Comparison of ENCODE assay signal across 8 mouse cellular contexts in the genomic region with DNA sequence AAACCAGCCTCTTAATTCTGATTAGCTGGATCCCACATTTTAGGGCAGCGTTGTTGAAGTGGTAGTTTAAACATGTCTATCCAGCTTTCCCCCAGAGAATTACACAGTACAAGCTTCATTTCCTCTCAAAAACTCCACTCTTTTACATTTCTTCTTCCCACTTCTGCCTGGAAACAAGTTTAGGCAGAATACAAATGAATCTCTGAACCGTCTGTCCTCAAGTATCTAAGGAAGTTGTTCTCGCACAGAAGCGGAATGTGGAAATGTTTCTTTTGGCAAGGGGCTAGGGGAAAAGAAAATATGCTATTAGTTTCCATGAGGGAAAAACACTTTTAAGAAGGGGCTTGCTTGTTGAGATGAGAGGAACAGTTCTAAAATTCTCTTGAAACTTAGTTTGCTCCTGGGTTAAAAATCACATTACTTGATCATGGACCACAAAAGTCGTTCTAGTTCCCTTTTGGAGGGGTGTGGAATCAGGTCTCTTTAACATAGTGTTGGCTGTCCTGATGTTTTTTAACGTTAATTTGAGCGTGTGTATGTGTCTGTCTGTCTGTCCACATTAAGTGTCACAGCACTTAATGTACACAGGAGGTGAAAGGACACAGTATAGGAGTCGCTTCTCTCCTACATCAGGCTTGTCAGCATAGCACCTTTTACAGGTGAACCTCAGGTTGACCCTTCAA. TPM values are rescaled to one million over a fixed set of nuclear protein-coding genes. Genes with fewer than 3 reads are reported as not detected.
DNase-seq lines count a peak whose midpoint lies in the region; ATAC-seq and TF ChIP-seq lines count a peak whose summit lies in the region.

No protein-coding gene starts in this region.

- H3K27me3 ChIP-seq in thymus, adult 2 months (ENCODE audit: control insufficient read depth, insufficient read depth, low read length): no peaks in the 10 kb centered on the region
- H3K27me3 ChIP-seq in heart, embryonic 13.5 days (replicated peaks): no peaks in the 10 kb centered on the region
- no peaks in the 10 kb centered on the region for H3K27me3 ChIP-seq in liver, embryonic 14.5 days (ENCODE audit: control insufficient read depth, insufficient read depth, low read length)
- H3K27me3 ChIP-seq in stomach, postnatal 0 days (ENCODE audit: control insufficient read depth, insufficient read depth, low read length): no peaks in the 10 kb centered on the region

- peaks cover 3% of the 10 kb centered on the region; the same call in 1 of the 2 replicates for H3K4me1 ChIP-seq in thymus, adult 2 months (replicated peaks; ENCODE audit: control insufficient read depth, insufficient read depth, low read length)
- H3K4me1 ChIP-seq in heart, embryonic 13.5 days: peaks cover 19% of the 10 kb centered on the region
- peaks cover 13 to 16% of the 10 kb centered on the region in 2 experiments for H3K4me1 ChIP-seq in liver, embryonic 14.5 days (replicated peaks; ENCODE audit: control insufficient read depth in 2 of 2, insufficient read depth in 2 of 2, low read length in 1 of 2)
- no peaks in the 10 kb centered on the region for H3K4me1 ChIP-seq in stomach, postnatal 0 days (replicated peaks; ENCODE audit: control insufficient read depth, insufficient read depth)

- 13% methylated on average over 8 of the region's 8 CpGs for WGBS in thymus, adult 2 months
- WGBS in heart, embryonic 13.5 days: 17% methylated on average over 8 of the region's 8 CpGs
- WGBS in liver, embryonic 14.5 days (ENCODE audit: insufficient replicate concordance): 11% methylated on average over 8 of the region's 8 CpGs
- 6% methylated on average over 8 of the region's 8 CpGs for WGBS in stomach, postnatal 0 days

- peak overlapping the region; percentile 70 for H3K4me2 ChIP-seq in heart, embryonic 13.5 days
- H3K4me2 ChIP-seq in liver, embryonic 14.5 days (ENCODE audit: low read depth): peak overlapping the region; percentile 95
- H3K4me2 ChIP-seq in stomach, postnatal 0 days (replicated peaks; ENCODE audit: low read depth): peak overlapping the region; percentile 69

- peak overlapping the region; percentile 90 for H3K9ac ChIP-seq in heart, embryonic 13.5 days
- H3K9ac ChIP-seq in liver, embryonic 14.5 days (replicated peaks): peak overlapping the region; percentile 82
- peak overlapping the region; percentile 69 for H3K9ac ChIP-seq in stomach, postnatal 0 days (ENCODE audit: low read length)

- ATAC-seq in heart, embryonic 13.5 days (ENCODE audit: extremely low read depth, insufficient number of reproducible peaks, low FRiP score, low TSS enrichment): no peak
- ATAC-seq in liver, embryonic 14.5 days (ENCODE audit: insufficient read depth): no peak
- ATAC-seq in stomach, postnatal 0 days (ENCODE audit: low FRiP score, low TSS enrichment): no peak
- ATAC-seq in CD4-positive, CD25-positive, alpha-beta regulatory T cell, adult 4 months: no peak

- no peak overlapping the region for H3K4me3 ChIP-seq in thymus, adult 2 months (ENCODE audit: control insufficient read depth, insufficient read depth, low read length)
- H3K4me3 ChIP-seq in heart, embryonic 13.5 days: peak overlapping the region; percentile 100
- H3K4me3 ChIP-seq in liver, embryonic 14.5 days (ENCODE audit: insufficient read depth in 1 of 2, low read depth in 2 of 2, low read length in 2 of 2): peak overlapping the region; percentile 78 to 92
- peak overlapping the region; percentile 100 for H3K4me3 ChIP-seq in stomach, postnatal 0 days (ENCODE audit: low read depth, low read length)

- TF ChIP-seq EP300 in liver, embryonic 14.5 days (IDR thresholded peaks at IDR 0.05; ENCODE audit: low read depth): no peak
- peak; percentile 76 for TF ChIP-seq EP300 in stomach, postnatal 0 days (optimal IDR thresholded peaks at IDR 0.05)

- no peaks in the 10 kb centered on the region for H3K36me3 ChIP-seq in thymus, adult 2 months (ENCODE audit: control insufficient read depth, insufficient read depth, low read length)
- H3K36me3 ChIP-seq in heart, embryonic 13.5 days: no peaks in the 10 kb centered on the region
- H3K36me3 ChIP-seq in liver, embryonic 14.5 days (replicated peaks; ENCODE audit: control insufficient read depth, insufficient read depth, low read depth): no peaks in the 10 kb centered on the region
- no peaks in the 10 kb centered on the region for H3K36me3 ChIP-seq in stomach, postnatal 0 days (ENCODE audit: control insufficient read depth, insufficient read depth, low read length)

- no peak for TF ChIP-seq POLR2A in thymus, adult 2 months (IDR thresholded peaks at IDR 0.05; ENCODE audit: control insufficient read depth, extremely low read depth, insufficient read depth, low read length, poor library complexity)

- no peaks in the 10 kb centered on the region for H3K9me3 ChIP-seq in heart, embryonic 13.5 days
- H3K9me3 ChIP-seq in liver, embryonic 14.5 days (ENCODE audit: control insufficient read depth, low read length): no peaks in the 10 kb centered on the region
- H3K9me3 ChIP-seq in stomach, postnatal 0 days (ENCODE audit: control insufficient read depth, low read length): no peaks in the 10 kb centered on the region

- peak overlapping the region; percentile 73; the same call in 1 of the 2 replicates for H3K27ac ChIP-seq in thymus, adult 2 months (ENCODE audit: control insufficient read depth, insufficient read depth, low read length)
- H3K27ac ChIP-seq in heart, embryonic 13.5 days (replicated peaks): peak overlapping the region; percentile 100
- H3K27ac ChIP-seq in liver, embryonic 14.5 days: peak overlapping the region; percentile 83
- peak overlapping the region; percentile 100 for H3K27ac ChIP-seq in stomach, postnatal 0 days (replicated peaks)

- TF ChIP-seq CTCF in thymus, adult 2 months (IDR thresholded peaks at IDR 0.05; ENCODE audit: borderline replicate concordance, control insufficient read depth, extremely low read depth, insufficient read depth, low read length, poor library complexity): no peak
- no peak for TF ChIP-seq CTCF in liver, embryonic 14.5 days (IDR thresholded peaks at IDR 0.05; ENCODE audit: low read depth)
- no peak for TF ChIP-seq CTCF in stomach, postnatal 0 days (IDR thresholded peaks at IDR 0.05; ENCODE audit: low read depth)

- DNase-seq in thymus, adult 2 months: no peak
- no peak for DNase-seq in thymus, postnatal 36 days
- no peak for DNase-seq in liver, embryonic 14.5 days (ENCODE audit: low read depth in 3 of 3, low spot score in 3 of 3)
- no peak for DNase-seq in stomach, postnatal 0 days (ENCODE audit: low spot score)
- DNase-seq in gastrocnemius, postnatal 4 days (ENCODE audit: low spot score in 2 of 2): no peak
- DNase-seq in B cell, adult 2 months: no peak

RNA-seq across cellular contexts. Expression of a gene that starts 17.7 kb away (rescaled TPM):
- 84.9 and 88.1 TPM in 2 replicates for polyA plus RNA-seq in thymus, adult 2 months (2012; rRNA removed)
- 31.3 and 34.1 TPM in 2 replicates for polyA plus RNA-seq in heart, embryonic 13.5 days (2015; fragmentation: Nextera tagmentation; extraction: Ambion mirVana)
- polyA plus RNA-seq in liver, embryonic 14.5 days (2012; rRNA removed): 12.0 and 13.1 TPM in 2 replicates
- 14.8 and 17.4 TPM in 2 replicates for polyA plus RNA-seq in liver, embryonic 14.5 days (2014; fragmentation: Nextera tagmentation; extraction: Ambion mirVana)
- 15.9 and 18.0 TPM in 2 replicates for polyA plus RNA-seq in stomach, postnatal 0 days (2015; fragmentation: Nextera tagmentation; extraction: Ambion mirVana)
- 10 to 100 TPM; 54.1 to 72.1 TPM for total RNA-seq in gastrocnemius, postnatal 4 days (2021)
- 100 to 1,000 TPM; 223 to 256 TPM for polyA plus RNA-seq in CD4-positive, CD25-positive, alpha-beta regulatory T cell, adult 4 months (2017; shearing (Covaris generic))
